Mouse (Mus musculus): Measurements from ENCODE around the gene Abcf2.

GRCm38 (mm10) chr5:24589511-24590500 is 12.5 kb upstream of the Abcf2 start:
- no peak for TF ChIP-seq CTCF (IDR thresholded peaks at IDR 0.05; ENCODE audit: extremely low read depth, insufficient read depth, low read length)
- no peak; the same call in 1 of the 2 replicates for TF ChIP-seq POLR2A (IDR thresholded peaks at IDR 0.05; ENCODE audit: extremely low read depth, insufficient read depth, low read length)

Measured in cortical plate, adult 2 months (tissue).